Mouse (Mus musculus): ENCODE measurements around the gene Prss45. TPM values are rescaled to one million over a fixed set of nuclear protein-coding genes. Genes with fewer than 3 reads are reported as not detected.

The Prss45 gene
- not detected for polyA plus RNA-seq (2014; fragmentation: Illumina TruSeq; extraction: RNeasy Lipid Tissue Mini Kit (QIAGEN cat#74804); ENCODE audit: low read depth, low replicate concordance)

GRCm38 (mm10) chr9:110834411-110834810 is at the start of gene Prss45:
Gene Prss45 (plus strand): TSS chr9:110834588.

GRCm38 (mm10) chr9:110797866-110798265 is 36.5 kb upstream of the Prss45 start, which contains the start of gene Prss42:
Gene Prss42 (plus strand): TSS chr9:110798166.

GRCm38 (mm10) chr9:110813789-110814188 is 20.6 kb upstream of the Prss45 start, which contains the start of gene Prss44:
Gene Prss44 (plus strand): TSS chr9:110813994.

GRCm38 (mm10) chr9:110826390-110826789 is 8.0 kb upstream of the Prss45 start, which contains the start of gene Prss43:
Gene Prss43 (plus strand): TSS chr9:110826690.

GRCm38 (mm10) chr9:110844206-110844605 is 9.8 kb downstream of the Prss45 start, which contains the start of gene Prss46:
Gene Prss46 (plus strand): TSS chr9:110844506.

GRCm38 (mm10) chr9:110857781-110858472 is 23.5 kb downstream of the Prss45 start, which contains the start of gene Prss50:
Gene Prss50 (plus strand): TSS chr9:110857967.

GRCm38 (mm10) chr9:110879191-110879920 is 45.0 kb downstream of the Prss45 start, which contains the start of gene Als2cl:
Gene Als2cl (plus strand): TSS chr9:110879870.

GRCm38 (mm10) chr9:110879998-110880561 is 45.7 kb downstream of the Prss45 start, which contains the start of gene Tmie:
Gene Tmie (minus strand): TSS chr9:110880113.

Other genes with a start within 250 kb of the Prss45 start
- gene Nradd, start 210.1 kb upstream of the Prss45 start, polyA plus RNA-seq (2014; fragmentation: Illumina TruSeq; extraction: RNeasy Lipid Tissue Mini Kit (QIAGEN cat#74804); ENCODE audit: low read depth, low replicate concordance): not detected
- 1.2 TPM for gene Nbeal2, start 180.4 kb upstream of the Prss45 start, polyA plus RNA-seq (2014; fragmentation: Illumina TruSeq; extraction: RNeasy Lipid Tissue Mini Kit (QIAGEN cat#74804); ENCODE audit: low read depth, low replicate concordance)
- 1.9 TPM for gene Ccdc12, start 178.1 kb upstream of the Prss45 start, polyA plus RNA-seq (2014; fragmentation: Illumina TruSeq; extraction: RNeasy Lipid Tissue Mini Kit (QIAGEN cat#74804); ENCODE audit: low read depth, low replicate concordance)
- gene Myl3, start 92.7 kb upstream of the Prss45 start, polyA plus RNA-seq (2014; fragmentation: Illumina TruSeq; extraction: RNeasy Lipid Tissue Mini Kit (QIAGEN cat#74804); ENCODE audit: low read depth, low replicate concordance): not detected
- gene Pth1r, start 87.4 kb upstream of the Prss45 start, polyA plus RNA-seq (2014; fragmentation: Illumina TruSeq; extraction: RNeasy Lipid Tissue Mini Kit (QIAGEN cat#74804); ENCODE audit: low read depth, low replicate concordance): 0.45 TPM
- gene Prss42, start 36.4 kb upstream of the Prss45 start, polyA plus RNA-seq (2014; fragmentation: Illumina TruSeq; extraction: RNeasy Lipid Tissue Mini Kit (QIAGEN cat#74804); ENCODE audit: low read depth, low replicate concordance): not detected
- gene Prss44, start 20.6 kb upstream of the Prss45 start, polyA plus RNA-seq (2014; fragmentation: Illumina TruSeq; extraction: RNeasy Lipid Tissue Mini Kit (QIAGEN cat#74804); ENCODE audit: low read depth, low replicate concordance): not detected
- gene Prss43, start 7.9 kb upstream of the Prss45 start, polyA plus RNA-seq (2014; fragmentation: Illumina TruSeq; extraction: RNeasy Lipid Tissue Mini Kit (QIAGEN cat#74804); ENCODE audit: low read depth, low replicate concordance): not detected
- gene Prss46, start 9.9 kb downstream of the Prss45 start, polyA plus RNA-seq (2014; fragmentation: Illumina TruSeq; extraction: RNeasy Lipid Tissue Mini Kit (QIAGEN cat#74804); ENCODE audit: low read depth, low replicate concordance): not detected
- gene Prss50, start 23.4 kb downstream of the Prss45 start, polyA plus RNA-seq (2014; fragmentation: Illumina TruSeq; extraction: RNeasy Lipid Tissue Mini Kit (QIAGEN cat#74804); ENCODE audit: low read depth, low replicate concordance): not detected
- gene Als2cl, start 45.3 kb downstream of the Prss45 start, polyA plus RNA-seq (2014; fragmentation: Illumina TruSeq; extraction: RNeasy Lipid Tissue Mini Kit (QIAGEN cat#74804); ENCODE audit: low read depth, low replicate concordance): 4.0 TPM
- 9.6 TPM for gene Tmie, start 45.5 kb downstream of the Prss45 start, polyA plus RNA-seq (2014; fragmentation: Illumina TruSeq; extraction: RNeasy Lipid Tissue Mini Kit (QIAGEN cat#74804); ENCODE audit: low read depth, low replicate concordance)
- not detected for gene Fam240a, start 82.3 kb downstream of the Prss45 start, polyA plus RNA-seq (2014; fragmentation: Illumina TruSeq; extraction: RNeasy Lipid Tissue Mini Kit (QIAGEN cat#74804); ENCODE audit: low read depth, low replicate concordance)
- gene Tdgf1, start 111.6 kb downstream of the Prss45 start, polyA plus RNA-seq (2014; fragmentation: Illumina TruSeq; extraction: RNeasy Lipid Tissue Mini Kit (QIAGEN cat#74804); ENCODE audit: low read depth, low replicate concordance): not detected
- gene Lrrc2, start 117.0 kb downstream of the Prss45 start, polyA plus RNA-seq (2014; fragmentation: Illumina TruSeq; extraction: RNeasy Lipid Tissue Mini Kit (QIAGEN cat#74804); ENCODE audit: low read depth, low replicate concordance): not detected
- gene Rtp3, start 156.0 kb downstream of the Prss45 start, polyA plus RNA-seq (2014; fragmentation: Illumina TruSeq; extraction: RNeasy Lipid Tissue Mini Kit (QIAGEN cat#74804); ENCODE audit: low read depth, low replicate concordance): 38.6 TPM
- not detected for gene Ltf, start 184.7 kb downstream of the Prss45 start, polyA plus RNA-seq (2014; fragmentation: Illumina TruSeq; extraction: RNeasy Lipid Tissue Mini Kit (QIAGEN cat#74804); ENCODE audit: low read depth, low replicate concordance)
- gene Ccrl2, start 222.9 kb downstream of the Prss45 start, polyA plus RNA-seq (2014; fragmentation: Illumina TruSeq; extraction: RNeasy Lipid Tissue Mini Kit (QIAGEN cat#74804); ENCODE audit: low read depth, low replicate concordance): 0.34 TPM